Comparison of ENCODE assay signal across 18 mouse cellular contexts in genomic region chr10:68324061-68324460, GRCm38 (mm10). TPM values are rescaled to one million over a fixed set of nuclear protein-coding genes. Genes with fewer than 3 reads are reported as not detected.
DNase-seq lines count a peak whose midpoint lies in the region; ATAC-seq and TF ChIP-seq lines count a peak whose summit lies in the region.
"Had no signal": no experiment of that assay in that cellular context is flagged by ENCODE, and none has a peak within 500 bp of the region (broad histone marks: within the 10 kb centered on the region; RNA-seq: fewer than 3 reads in every experiment).

No protein-coding gene starts in this region.

- no peaks in the 10 kb centered on the region for H3K4me1 ChIP-seq in hindbrain, postnatal 0 days (ENCODE audit: insufficient read depth, low read length)

- H3K9me3 ChIP-seq in hindbrain, postnatal 0 days (ENCODE audit: low read length), result no peaks in the 10 kb centered on the region
- H3K9me3 ChIP-seq: forebrain, embryonic 10.5 days; heart, embryonic 13.5 days; megakaryocyte, embryonic 14.5 days had no signal

- H3K36me3 ChIP-seq in hindbrain, postnatal 0 days (ENCODE audit: insufficient read depth, low read length), result no peaks in the 10 kb centered on the region
- H3K36me3 ChIP-seq: forebrain, embryonic 10.5 days; heart, embryonic 13.5 days had no signal

- H3K9ac ChIP-seq in hindbrain, postnatal 0 days (replicated peaks; ENCODE audit: low read length), result no peak overlapping the region
- H3K9ac ChIP-seq: heart, embryonic 13.5 days had no signal

- TF ChIP-seq CTCF in hindbrain, postnatal 0 days (IDR thresholded peaks at IDR 0.05; ENCODE audit: low read depth), result no peak

- peak; percentile 5 to 30 for DNase-seq in frontal cortex, postnatal 36 days (ENCODE audit: low spot score in 2 of 2)
- no peak for DNase-seq in frontal cortex, postnatal 14 days (ENCODE audit: low spot score in 2 of 2)
- peak; percentile 9 for DNase-seq in layer of hippocampus, adult 9-11 months
- DNase-seq in layer of hippocampus, postnatal 14 days (ENCODE audit: low spot score in 2 of 2), result no peak
- peak; percentile 15 for DNase-seq in Muller cell, postnatal 12 days (ENCODE audit: inconsistent ontology term)
- DNase-seq in hindbrain, postnatal 0 days (ENCODE audit: low spot score), result peak; percentile 16
- DNase-seq in kidney, adult 8-10 months, result no peak
- DNase-seq: cerebellum, adult 8-10 months; gastrocnemius, postnatal 36 days; kidney, postnatal 4 days; liver; thymus, postnatal 14 days had no signal

- WGBS in hindbrain, postnatal 0 days, result 72% methylated on average over 11 of the region's 11 CpGs

- H3K27ac ChIP-seq in hindbrain, postnatal 0 days, result no peak overlapping the region
- H3K27ac ChIP-seq: forebrain, embryonic 10.5 days; heart, embryonic 13.5 days had no signal

- 0 out of 2 replicates have a peak overlapping the region, but pooled peaks have one; percentile 17 for H3K4me2 ChIP-seq in hindbrain, postnatal 0 days (ENCODE audit: low read depth, low read length)
- H3K4me2 ChIP-seq: heart, embryonic 13.5 days had no signal

- ATAC-seq in hindbrain, postnatal 0 days, result no peak
- no peak for ATAC-seq in megakaryocyte-erythroid progenitor cell, adult 5-6 weeks (replicated peaks; ENCODE audit: low FRiP score, low TSS enrichment, poor library complexity, severe bottlenecking)
- ATAC-seq: activated CD4-positive, CD25-positive, alpha-beta regulatory T cell, adult 4 months; inflammation-experienced regulatory T-cells, adult 6 months had no signal

- H3K4me3 ChIP-seq in hindbrain, postnatal 0 days (ENCODE audit: low read length), result no peak overlapping the region
- H3K4me3 ChIP-seq: forebrain, embryonic 10.5 days; heart, embryonic 13.5 days; megakaryocyte, embryonic 14.5 days had no signal

- H3K27me3 ChIP-seq in hindbrain, postnatal 0 days (ENCODE audit: insufficient read depth, low read length), result no peaks in the 10 kb centered on the region
- H3K27me3 ChIP-seq: heart, embryonic 13.5 days; megakaryocyte, embryonic 14.5 days had no signal

RNA-seq across cellular contexts. Expression of gene Arid5b, which starts 45.5 kb away (rescaled TPM):
- total RNA-seq in layer of hippocampus, postnatal 14 days (2021), result 10 to 100 TPM; 14.7 to 18.7 TPM
- total RNA-seq in hindbrain, postnatal 0 days (2014; rRNA removed), result 12.7 and 13.8 TPM in 2 replicates
- 13.1 and 13.3 TPM in 2 replicates for polyA plus RNA-seq in hindbrain, postnatal 0 days (2015; fragmentation: Nextera tagmentation; extraction: Ambion mirVana)
- total RNA-seq in megakaryocyte-erythroid progenitor cell, adult 5-6 weeks (2014; fragmentation: Nextera tagmentation), result 0.59 and 1.7 TPM in 2 replicates
- total RNA-seq in megakaryocyte-erythroid progenitor cell, adult 5-6 weeks (2017), result 1.2 and 1.6 TPM in 2 replicates

Comparison
In these comparisons a context has a peak if more than half of its experiments do, and no peak if none do; other contexts are left out.
1. DNase-seq: peak in frontal cortex, postnatal 36 days (2 of 2), layer of hippocampus, adult 9-11 months (single experiment), Muller cell, postnatal 12 days (single experiment) and hindbrain, postnatal 0 days (single experiment); none in frontal cortex, postnatal 14 days (0 of 2), layer of hippocampus, postnatal 14 days (0 of 2) and kidney, adult 8-10 months (0 of 2).